Comparison of ENCODE assay signal across 18 mouse cellular contexts in the genomic region with DNA sequence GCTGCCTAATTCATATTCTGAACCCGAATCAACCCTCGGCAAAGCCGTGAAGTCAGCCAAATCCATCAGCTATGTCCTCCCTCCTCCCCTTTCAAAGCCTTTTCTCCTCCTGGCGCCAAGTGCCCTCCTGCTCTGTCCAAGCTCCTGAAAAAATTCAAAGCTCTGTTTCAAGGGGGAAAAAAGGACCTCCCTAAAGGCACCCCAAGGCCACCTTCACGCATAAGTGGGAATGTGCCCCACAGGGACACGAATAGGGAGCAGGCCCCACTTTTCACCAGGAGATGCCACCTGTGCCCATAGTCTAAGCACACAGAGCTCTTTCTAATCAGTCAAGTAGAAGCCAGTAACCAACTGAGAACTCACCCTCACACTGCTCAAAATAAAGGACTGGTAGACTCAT.
DNase-seq lines count a peak whose midpoint lies in the region; ATAC-seq lines count a peak whose summit lies in the region.
"Had no signal": no experiment of that assay in that cellular context is flagged by ENCODE, and none has a peak within 500 bp of the region (broad histone marks: within the 10 kb centered on the region; RNA-seq: fewer than 3 reads in every experiment).

No protein-coding gene starts in this region.

- no peaks in the 10 kb centered on the region for H3K27me3 ChIP-seq in forebrain, embryonic 15.5 days
- no peaks in the 10 kb centered on the region for H3K27me3 ChIP-seq in forebrain, embryonic 11.5 days (ENCODE audit: control insufficient read depth, insufficient read depth, low read length)
- H3K27me3 ChIP-seq in midbrain, embryonic 14.5 days (ENCODE audit: control insufficient read depth, insufficient read depth, low read length) = no peaks in the 10 kb centered on the region
- H3K27me3 ChIP-seq in midbrain, embryonic 10.5 days (ENCODE audit: low read depth, poor library complexity, severe bottlenecking) = no peaks in the 10 kb centered on the region
- H3K27me3 ChIP-seq: CH12.LX; limb, embryonic 15.5 days had no signal

- no peak overlapping the region for H3K9ac ChIP-seq in forebrain, embryonic 15.5 days (replicated peaks)
- H3K9ac ChIP-seq in forebrain, embryonic 11.5 days (ENCODE audit: low read length) = no peak overlapping the region
- H3K9ac ChIP-seq in midbrain, embryonic 14.5 days (replicated peaks; ENCODE audit: low read length) = no peak overlapping the region
- H3K9ac ChIP-seq: limb, embryonic 15.5 days had no signal

- DNase-seq in forebrain, embryonic 11.5 days (ENCODE audit: low spot score) = no peak
- DNase-seq in midbrain, embryonic 14.5 days = peak; percentile 47
- no peak for DNase-seq in midbrain, embryonic 10.5 days (ENCODE audit: low spot score)
- peak; percentile 67 to 70 for DNase-seq in cerebellum, postnatal 14 days
- no peak for DNase-seq in heart, postnatal 14 days
- DNase-seq: adrenal gland, postnatal 14 days; gastrocnemius, adult 2 months; heart, adult 2 months; kidney, adult 11 months; kidney, postnatal 10 days; lung, adult 2 months; spleen, adult 18-20 months; thymus, postnatal 14 days had no signal

- intact Hi-C loops in heart, postnatal 14 days (cut with DNase I) = no loop called here

- no peaks in the 10 kb centered on the region for H3K9me3 ChIP-seq in forebrain, embryonic 15.5 days
- no peaks in the 10 kb centered on the region for H3K9me3 ChIP-seq in forebrain, embryonic 11.5 days (ENCODE audit: control insufficient read depth, low read length)
- H3K9me3 ChIP-seq in midbrain, embryonic 14.5 days (ENCODE audit: control insufficient read depth, low read length) = no peaks in the 10 kb centered on the region
- no peaks in the 10 kb centered on the region for H3K9me3 ChIP-seq in midbrain, embryonic 10.5 days (replicated peaks)
- H3K9me3 ChIP-seq: limb, embryonic 15.5 days had no signal

- H3K36me3 ChIP-seq in forebrain, embryonic 15.5 days = no peaks in the 10 kb centered on the region
- no peaks in the 10 kb centered on the region for H3K36me3 ChIP-seq in forebrain, embryonic 11.5 days (ENCODE audit: control insufficient read depth, insufficient read depth, low read length)
- H3K36me3 ChIP-seq in midbrain, embryonic 14.5 days (ENCODE audit: control insufficient read depth, insufficient read depth, low read length) = no peaks in the 10 kb centered on the region
- H3K36me3 ChIP-seq in midbrain, embryonic 10.5 days = no peaks in the 10 kb centered on the region
- H3K36me3 ChIP-seq: limb, embryonic 15.5 days had no signal

- 0 out of 2 replicates have a peak, but pooled peaks have one; percentile 6 for ATAC-seq in forebrain, embryonic 15.5 days (replicated peaks)
- no peak for ATAC-seq in forebrain, embryonic 11.5 days (replicated peaks; ENCODE audit: low FRiP score)
- ATAC-seq in midbrain, embryonic 14.5 days (ENCODE audit: low FRiP score, low TSS enrichment) = peak; percentile 64; the same call in 1 of the 2 replicates
- ATAC-seq in erythroblast, adult 5-6 weeks (replicated peaks; ENCODE audit: low FRiP score, poor library complexity, severe bottlenecking) = no peak
- ATAC-seq in erythroid progenitor cell, adult 5-6 weeks (replicated peaks; ENCODE audit: low FRiP score, poor library complexity, severe bottlenecking) = no peak

- H3K27ac ChIP-seq in forebrain, embryonic 15.5 days (replicated peaks) = no peak overlapping the region
- no peak overlapping the region for H3K27ac ChIP-seq in forebrain, embryonic 11.5 days (ENCODE audit: low read depth, low read length)
- H3K27ac ChIP-seq in midbrain, embryonic 14.5 days (replicated peaks; ENCODE audit: low read depth, low read length) = 0 out of 2 replicates have a peak overlapping the region, but pooled peaks have one; percentile 1
- H3K27ac ChIP-seq in midbrain, embryonic 10.5 days (replicated peaks) = no peak overlapping the region
- H3K27ac ChIP-seq: gastrocnemius, adult 2 months; heart, adult 2 months; limb, embryonic 15.5 days had no signal

- no peak overlapping the region for H3K4me2 ChIP-seq in forebrain, embryonic 15.5 days (replicated peaks)
- H3K4me2 ChIP-seq in forebrain, embryonic 11.5 days (ENCODE audit: low read depth, low read length, severe bottlenecking) = no peak overlapping the region
- no peak overlapping the region for H3K4me2 ChIP-seq in midbrain, embryonic 14.5 days (ENCODE audit: low read length)
- H3K4me2 ChIP-seq: limb, embryonic 15.5 days had no signal

- no peaks in the 10 kb centered on the region for H3K4me1 ChIP-seq in forebrain, embryonic 15.5 days
- H3K4me1 ChIP-seq in forebrain, embryonic 11.5 days (replicated peaks; ENCODE audit: control insufficient read depth, insufficient read depth, low read length) = no peaks in the 10 kb centered on the region
- H3K4me1 ChIP-seq in midbrain, embryonic 14.5 days (ENCODE audit: control insufficient read depth, insufficient read depth, low read length) = peaks cover 12% of the 10 kb centered on the region; the same call in 1 of the 2 replicates
- H3K4me1 ChIP-seq in midbrain, embryonic 10.5 days = peaks cover 6% of the 10 kb centered on the region
- H3K4me1 ChIP-seq: limb, embryonic 15.5 days had no signal

- no peak overlapping the region for H3K4me3 ChIP-seq in forebrain, embryonic 15.5 days
- no peak overlapping the region for H3K4me3 ChIP-seq in forebrain, embryonic 11.5 days (ENCODE audit: low read depth, low read length)
- no peak overlapping the region for H3K4me3 ChIP-seq in midbrain, embryonic 14.5 days (replicated peaks; ENCODE audit: low read depth, low read length)
- no peak overlapping the region for H3K4me3 ChIP-seq in midbrain, embryonic 10.5 days
- H3K4me3 ChIP-seq: gastrocnemius, adult 2 months; heart, adult 2 months; limb, embryonic 15.5 days had no signal

- WGBS in forebrain, embryonic 15.5 days = 53% methylated on average over 6 of the region's 6 CpGs
- 70% methylated on average over 6 of the region's 6 CpGs for WGBS in forebrain, embryonic 11.5 days
- 34% methylated on average over 6 of the region's 6 CpGs for WGBS in midbrain, embryonic 14.5 days
- 74% methylated on average over 6 of the region's 6 CpGs for WGBS in midbrain, embryonic 10.5 days

Comparison
In these comparisons a context has a peak if more than half of its experiments do, and no peak if none do; other contexts are left out.
1. ATAC-seq: peak in forebrain, embryonic 15.5 days (single experiment) and midbrain, embryonic 14.5 days (single experiment); none in forebrain, embryonic 11.5 days (single experiment), erythroblast, adult 5-6 weeks (single experiment) and erythroid progenitor cell, adult 5-6 weeks (single experiment).
2. DNase-seq: peak in midbrain, embryonic 14.5 days (single experiment) and cerebellum, postnatal 14 days (2 of 2); none in forebrain, embryonic 11.5 days (single experiment), midbrain, embryonic 10.5 days (single experiment) and heart, postnatal 14 days (0 of 2).